Mouse (Mus musculus) layer of hippocampus, adult 2 months (tissue): ENCODE data around the gene Senp3. TPM values are rescaled to one million over a fixed set of nuclear protein-coding genes. Genes with fewer than 3 reads are reported as not detected.
"Not testable (repeated sequence)": the region's sequence is repeated elsewhere in the genome, so short reads cannot be mapped to it uniquely, and the experiment has no call there.

Experiments used
- DNase-seq, 2 experiments: peaks; one replicate each; pipeline ENCODE4 v3.0.0; 2022; ENCODE audit warnings: low spot score in 2 of 2
- H3K27ac ChIP-seq: fragments of 200-600 bp; 2 replicates; pipeline ENCODE4 v1.8.1; 2022
- H3K4me3 ChIP-seq: fragments of 200-600 bp; 2 replicates; pipeline ENCODE4 v1.8.1; 2022; ENCODE audit warnings: mild to moderate bottlenecking
- CTCF ChIP-seq: fragments of 200-600 bp; conservative IDR thresholded peaks from 2 replicates; pipeline ENCODE4 v1.8.1; 2022; ENCODE audit warnings: antibody characterized with exemption, mild to moderate bottlenecking, moderate library complexity
- total RNA-seq, 2 experiments: library from RNA; stranded (reverse); gene quantifications; 2 replicates each; pipeline ENCODE4 v1.2.3; 2021

The Senp3 gene
- total RNA-seq, 2 experiments from 2014 or later, result 108 to 132 TPM

- no peak for TF ChIP-seq CTCF
- Histone ChIP-seq H3K27ac (no peak overlapping the region), H3K4me3 (no peak overlapping the region)
- no peak for DNase-seq
Measured at GRCm38 (mm10) chr11:69712954-69713672, 31.2 kb upstream of the Senp3 start.

- TF ChIP-seq CTCF, result no peak
- H3K4me3 ChIP-seq, result no peak overlapping the region
- DNase-seq, result no peak
- H3K27ac ChIP-seq, result no peak overlapping the region
Measured at GRCm38 (mm10) chr11:69711082-69711481, 29.2 kb upstream of the Senp3 start.

GRCm38 (mm10) chr11:69710470-69710869, 28.6 kb upstream of the Senp3 start:
- H3K4me3 ChIP-seq, result no peak overlapping the region
- peak overlapping the region; percentile 60 for H3K27ac ChIP-seq
- no peak for TF ChIP-seq CTCF
- no peak for DNase-seq

- TF ChIP-seq CTCF, result no peak
- DNase-seq, result peak; percentile 19 to 40
- Histone ChIP-seq H3K27ac (peak overlapping the region; percentile 60), H3K4me3 (no peak overlapping the region)
Measured at GRCm38 (mm10) chr11:69709554-69710446, 27.9 kb upstream of the Senp3 start.

- DNase-seq, result no peak
- TF ChIP-seq CTCF, result no peak
- H3K4me3 ChIP-seq, result no peak overlapping the region
- peak overlapping the region; percentile 7; the same call in 1 of the 2 replicates for H3K27ac ChIP-seq
Measured at GRCm38 (mm10) chr11:69708614-69709265, 26.9 kb upstream of the Senp3 start.

GRCm38 (mm10) chr11:69707873-69708381, 26.0 kb upstream of the Senp3 start:
- no peak overlapping the region for H3K4me3 ChIP-seq
- DNase-seq, result no peak
- TF ChIP-seq CTCF, result no peak
- no peak overlapping the region for H3K27ac ChIP-seq

GRCm38 (mm10) chr11:69707480-69707847, 25.6 kb upstream of the Senp3 start:
- no peak overlapping the region for H3K4me3 ChIP-seq
- 0 out of 2 replicates have a peak overlapping the region, but pooled peaks have one; percentile 2 for H3K27ac ChIP-seq
- no peak for DNase-seq
- no peak for TF ChIP-seq CTCF

- peak overlapping the region; percentile 43; the same call in 1 of the 2 replicates for H3K27ac ChIP-seq
- H3K4me3 ChIP-seq, result no peak overlapping the region
- DNase-seq, result peak in 1 of 2 experiments; percentile 45
- no peak for TF ChIP-seq CTCF
Measured at GRCm38 (mm10) chr11:69706775-69707479, 25.0 kb upstream of the Senp3 start.

GRCm38 (mm10) chr11:69704613-69705010, 22.7 kb upstream of the Senp3 start:
- no peak overlapping the region for H3K4me3 ChIP-seq
- TF ChIP-seq CTCF, result no peak

GRCm38 (mm10) chr11:69703814-69704612, 22.1 kb upstream of the Senp3 start:
- Histone ChIP-seq H3K4me3 (no peak overlapping the region), H3K27ac (no peak overlapping the region)
- no peak for DNase-seq
- TF ChIP-seq CTCF, result no peak

More at GRCm38 (mm10) chr11:69704613-69705010, 22.7 kb upstream of the Senp3 start:
- no peak overlapping the region for H3K27ac ChIP-seq
- DNase-seq, result no peak

GRCm38 (mm10) chr11:69703381-69703780, 21.5 kb upstream of the Senp3 start:
- not testable (repeated sequence) for H3K4me3 ChIP-seq, DNase-seq

GRCm38 (mm10) chr11:69702886-69703285, 21.0 kb upstream of the Senp3 start:
- H3K27ac ChIP-seq, H3K4me3 ChIP-seq, DNase-seq: not testable (repeated sequence)

More at GRCm38 (mm10) chr11:69703381-69703780, 21.5 kb upstream of the Senp3 start:
- H3K27ac ChIP-seq, result not testable (repeated sequence)
